Mouse (Mus musculus) spleen, adult 2 months (tissue): ENCODE results near the gene Thsd4.

ENCODE experiments used
- CTCF ChIP-seq: fragments of 200-500 bp; IDR thresholded peaks from 2 replicates; pipeline ENCODE4 v1.5.1; 2011; ENCODE audit warnings: mild to moderate bottlenecking, inconsistent platforms; ENCODE audit not compliant: insufficient read depth, insufficient read length, insufficient replicate concordance; ENCODE audit errors: extremely low read depth
- POLR2A ChIP-seq: fragments of 200-500 bp; IDR thresholded peaks from 2 replicates; pipeline ENCODE4 v1.6.1; 2011; ENCODE audit warnings: low read depth, low read length, inconsistent platforms

- TF ChIP-seq CTCF: no peak
- TF ChIP-seq POLR2A: no peak
Measured at GRCm38 (mm10) chr9:59949511-59949910, 572.3 kb downstream of the Thsd4 start.
